Comparison of ENCODE assay signal across 11 mouse cellular contexts in the genomic region with DNA sequence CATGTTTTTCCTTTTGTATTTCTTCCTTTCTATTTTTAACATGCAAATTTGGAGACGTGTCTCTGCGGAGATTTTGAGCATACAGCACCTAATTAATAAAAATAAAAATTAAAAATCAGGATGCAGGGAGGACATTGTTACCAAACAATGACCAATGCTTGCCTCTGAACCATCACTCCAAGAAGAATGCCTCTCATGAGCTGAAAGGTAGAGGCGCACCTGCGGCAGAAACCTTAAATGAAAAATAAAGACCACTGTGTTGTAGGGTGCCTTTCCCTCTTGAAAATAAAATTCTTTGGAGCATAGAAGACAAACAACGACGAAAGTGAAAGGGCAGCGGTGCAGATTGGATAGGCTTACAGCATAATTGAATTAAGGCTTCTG.
DNase-seq lines count a peak whose midpoint lies in the region; ATAC-seq and TF ChIP-seq lines count a peak whose summit lies in the region.
"Had no signal": no experiment of that assay in that cellular context is flagged by ENCODE, and none has a peak within 500 bp of the region (broad histone marks: within the 10 kb centered on the region; RNA-seq: fewer than 3 reads in every experiment).

No protein-coding gene starts in this region.

- H3K36me3 ChIP-seq in heart, embryonic 11.5 days (ENCODE audit: control insufficient read depth, insufficient read depth, low read length), result no peaks in the 10 kb centered on the region
- no peaks in the 10 kb centered on the region for H3K36me3 ChIP-seq in embryonic facial prominence, embryonic 11.5 days (replicated peaks; ENCODE audit: control insufficient read depth, insufficient read depth, low read depth, low read length)
- H3K36me3 ChIP-seq in hindbrain, embryonic 10.5 days, result no peaks in the 10 kb centered on the region
- no peaks in the 10 kb centered on the region for H3K36me3 ChIP-seq in midbrain, embryonic 10.5 days
- H3K36me3 ChIP-seq: lung, embryonic 15.5 days had no signal

- no peak for DNase-seq in heart, postnatal 4 days
- DNase-seq in embryonic facial prominence, embryonic 11.5 days (ENCODE audit: low spot score), result no peak
- no peak for DNase-seq in hindbrain, embryonic 10.5 days (ENCODE audit: low spot score)
- DNase-seq in midbrain, embryonic 10.5 days (ENCODE audit: low spot score), result no peak
- DNase-seq in cerebellum, adult 9-10 months, result no peak
- DNase-seq in cerebellum, adult 2 months, result no peak
- no peak for DNase-seq in adrenal gland, postnatal 4 days (ENCODE audit: low spot score in 2 of 2)
- DNase-seq: kidney, postnatal 25 days; thymus, adult 2 months had no signal

- 65% methylated on average over 7 of the region's 7 CpGs for WGBS in heart, embryonic 11.5 days (ENCODE audit: insufficient replicate concordance)
- WGBS in embryonic facial prominence, embryonic 11.5 days, result 38% methylated on average over 7 of the region's 7 CpGs
- WGBS in hindbrain, embryonic 10.5 days, result 40% methylated on average over 7 of the region's 7 CpGs
- WGBS in midbrain, embryonic 10.5 days, result 36% methylated on average over 7 of the region's 7 CpGs
- WGBS in cerebellum, adult 2 months, result 47% methylated on average over 7 of the region's 7 CpGs

- H3K4me3 ChIP-seq in heart, embryonic 11.5 days (ENCODE audit: low read depth, low read length), result no peak overlapping the region
- no peak overlapping the region; the same call in 1 of the 2 replicates for H3K4me3 ChIP-seq in embryonic facial prominence, embryonic 11.5 days (ENCODE audit: low read depth, low read length)
- peak overlapping the region; percentile 34 for H3K4me3 ChIP-seq in hindbrain, embryonic 10.5 days
- H3K4me3 ChIP-seq in midbrain, embryonic 10.5 days, result peak overlapping the region; percentile 47
- no peak overlapping the region for H3K4me3 ChIP-seq in cerebellum, adult 2 months (replicated peaks; ENCODE audit: insufficient read depth, low read depth, low read length)
- H3K4me3 ChIP-seq: lung, embryonic 15.5 days had no signal

- H3K4me2 ChIP-seq in heart, embryonic 11.5 days, result peak overlapping the region; percentile 46
- peak overlapping the region; percentile 19; the same call in 1 of the 2 replicates for H3K4me2 ChIP-seq in embryonic facial prominence, embryonic 11.5 days (ENCODE audit: low read depth, low read length)
- H3K4me2 ChIP-seq: lung, embryonic 15.5 days had no signal

- no peaks in the 10 kb centered on the region for H3K9me3 ChIP-seq in heart, embryonic 11.5 days (replicated peaks; ENCODE audit: control insufficient read depth, low read length)
- H3K9me3 ChIP-seq in embryonic facial prominence, embryonic 11.5 days (replicated peaks; ENCODE audit: control insufficient read depth, low read length), result no peaks in the 10 kb centered on the region
- no peaks in the 10 kb centered on the region for H3K9me3 ChIP-seq in hindbrain, embryonic 10.5 days
- H3K9me3 ChIP-seq in midbrain, embryonic 10.5 days (replicated peaks), result no peaks in the 10 kb centered on the region
- H3K9me3 ChIP-seq: lung, embryonic 15.5 days had no signal

- H3K4me1 ChIP-seq in heart, embryonic 11.5 days (ENCODE audit: control insufficient read depth, insufficient read depth, low read length), result no peaks in the 10 kb centered on the region
- no peaks in the 10 kb centered on the region for H3K4me1 ChIP-seq in embryonic facial prominence, embryonic 11.5 days (ENCODE audit: control insufficient read depth, insufficient read depth, low read length)
- H3K4me1 ChIP-seq in hindbrain, embryonic 10.5 days (replicated peaks), result peaks cover 14% of the 10 kb centered on the region
- peaks cover 13% of the 10 kb centered on the region for H3K4me1 ChIP-seq in midbrain, embryonic 10.5 days
- H3K4me1 ChIP-seq in cerebellum, adult 2 months (ENCODE audit: control insufficient read depth, insufficient read depth, low read length), result no peaks in the 10 kb centered on the region
- H3K4me1 ChIP-seq: lung, embryonic 15.5 days had no signal

- no peak for TF ChIP-seq CTCF in cerebellum, adult 2 months (IDR thresholded peaks at IDR 0.05; ENCODE audit: borderline replicate concordance, insufficient read depth, low read depth, low read length)

- no peak overlapping the region for H3K27ac ChIP-seq in heart, embryonic 11.5 days (ENCODE audit: low read depth, low read length)
- no peak overlapping the region for H3K27ac ChIP-seq in embryonic facial prominence, embryonic 11.5 days (replicated peaks; ENCODE audit: low read depth, low read length)
- H3K27ac ChIP-seq in hindbrain, embryonic 10.5 days, result peak overlapping the region; percentile 56; the same call in 1 of the 2 replicates
- peak overlapping the region; percentile 69 for H3K27ac ChIP-seq in midbrain, embryonic 10.5 days (replicated peaks)
- H3K27ac ChIP-seq in cerebellum, adult 2 months (ENCODE audit: insufficient read depth, low read length), result no peak overlapping the region
- H3K27ac ChIP-seq: lung, embryonic 15.5 days had no signal

- no peak overlapping the region for H3K9ac ChIP-seq in heart, embryonic 11.5 days (ENCODE audit: low read depth, low read length)
- no peak overlapping the region for H3K9ac ChIP-seq in embryonic facial prominence, embryonic 11.5 days (replicated peaks; ENCODE audit: low read length)
- H3K9ac ChIP-seq: lung, embryonic 15.5 days had no signal

- H3K27me3 ChIP-seq in heart, embryonic 11.5 days (ENCODE audit: control insufficient read depth, insufficient read depth, low read length), result no peaks in the 10 kb centered on the region
- H3K27me3 ChIP-seq in embryonic facial prominence, embryonic 11.5 days (ENCODE audit: control insufficient read depth, insufficient read depth, low read length), result no peaks in the 10 kb centered on the region
- H3K27me3 ChIP-seq in hindbrain, embryonic 10.5 days (ENCODE audit: insufficient read depth, poor library complexity, severe bottlenecking), result peaks cover 14% of the 10 kb centered on the region
- peaks cover 19% of the 10 kb centered on the region for H3K27me3 ChIP-seq in midbrain, embryonic 10.5 days (ENCODE audit: low read depth, poor library complexity, severe bottlenecking)
- H3K27me3 ChIP-seq in cerebellum, adult 2 months (ENCODE audit: control insufficient read depth, insufficient read depth, low read length), result no peaks in the 10 kb centered on the region
- H3K27me3 ChIP-seq: lung, embryonic 15.5 days had no signal

- no peak for ATAC-seq in heart, embryonic 11.5 days (replicated peaks; ENCODE audit: insufficient number of reproducible peaks, low FRiP score, low TSS enrichment)
- ATAC-seq in embryonic facial prominence, embryonic 11.5 days (replicated peaks; ENCODE audit: insufficient number of reproducible peaks, low FRiP score, low TSS enrichment, low read depth), result 0 out of 2 replicates have a peak, but pooled peaks have one; percentile 27

- no peak for TF ChIP-seq POLR2A in cerebellum, adult 2 months (IDR thresholded peaks at IDR 0.05; ENCODE audit: borderline replicate concordance, insufficient read depth, low read length)

Comparison
In these comparisons a context has a peak if more than half of its experiments do, and no peak if none do; other contexts are left out.
1. H3K27ac ChIP-seq: peak in hindbrain, embryonic 10.5 days (single experiment) and midbrain, embryonic 10.5 days (single experiment); none in heart, embryonic 11.5 days (single experiment), embryonic facial prominence, embryonic 11.5 days (single experiment) and cerebellum, adult 2 months (single experiment).
2. H3K4me3 ChIP-seq: peak in hindbrain, embryonic 10.5 days (single experiment) and midbrain, embryonic 10.5 days (single experiment); none in heart, embryonic 11.5 days (single experiment), embryonic facial prominence, embryonic 11.5 days (single experiment) and cerebellum, adult 2 months (single experiment).